Mouse (Mus musculus) intestine, embryonic 14.5 days (tissue): ENCODE data around the gene Kcnj11. TPM values are rescaled to one million over a fixed set of nuclear protein-coding genes. Genes with fewer than 3 reads are reported as not detected.

ENCODE experiments used
- ATAC-seq: fragments of 200-750 bp; cut with Nextera tagmentation; replicated peaks from 2 replicates; pipeline ENCODE4 v1.8.0; 2017; ENCODE audit warnings: low read depth, moderate number of reproducible peaks, moderate TSS enrichment, moderate library complexity; ENCODE audit not compliant: low FRiP score, low TSS enrichment
- DNase-seq: peaks from one replicate; pipeline ENCODE4 v3.0.0-alpha.2; 2018; ENCODE audit warnings: low spot score
- H3K27ac ChIP-seq: fragments of 300-500 bp; sonication (generic); 2 replicates; pipeline ENCODE4 v1.5.1; 2014; ENCODE audit warnings: low read depth, mild to moderate bottlenecking, control low read depth
- H3K27me3 ChIP-seq: fragments of 300-500 bp; sonication (generic); replicated peaks from 2 replicates; pipeline ENCODE4 v1.6.1; 2014; ENCODE audit warnings: low read length, control low read depth; ENCODE audit not compliant: control insufficient read depth, insufficient read depth
- H3K36me3 ChIP-seq: fragments of 300-500 bp; sonication (generic); 2 replicates; pipeline ENCODE4 v1.6.1; 2014; ENCODE audit warnings: low read length, control low read depth; ENCODE audit not compliant: control insufficient read depth, insufficient read depth
- H3K4me1 ChIP-seq: fragments of 300-500 bp; sonication (generic); replicated peaks from 2 replicates; pipeline ENCODE4 v1.6.1; 2014; ENCODE audit warnings: low read length, control low read depth, mixed read lengths; ENCODE audit not compliant: control insufficient read depth, insufficient read depth
- H3K4me2 ChIP-seq: fragments of 300-500 bp; sonication (generic); 2 replicates; pipeline ENCODE4 v1.6.1; 2014; ENCODE audit warnings: low read length
- H3K4me3 ChIP-seq: fragments of 300-500 bp; sonication (generic); 2 replicates; pipeline ENCODE4 v1.5.1; 2014; ENCODE audit warnings: low read depth, low read length, control low read depth, mixed read lengths
- H3K9ac ChIP-seq: fragments of 300-500 bp; sonication (generic); 2 replicates; pipeline ENCODE4 v1.6.1; 2014; ENCODE audit warnings: mild to moderate bottlenecking, low read length
- H3K9me3 ChIP-seq: fragments of 300-500 bp; sonication (generic); 2 replicates; pipeline ENCODE4 v1.6.1; 2016; ENCODE audit warnings: low read length, control low read depth; ENCODE audit not compliant: control insufficient read depth
- WGBS: fragments of 180-500 bp; shearing (Covaris S2); extraction: QIAGEN DNeasy Blood & Tissue Kit; methylation state at CpG from one replicate; pipeline ENCODE4 v1.1.7; 2014; 5-methylcytosine and 5-hydroxymethylcytosine counted together
- polyA plus RNA-seq: library from polyadenylated mRNA; unstranded; fragments of >200 nt; fragmentation: Nextera tagmentation; extraction: Ambion mirVana; gene quantifications from 2 replicates; pipeline ENCODE4 v1.2.1, GENCODE M21; 2014

Gene Kcnj11
- polyA plus RNA-seq, 1 experiment from 2014 or later, result 0.61 TPM

GRCm38 (mm10) chr7:46049981-46050380 lies 50.6 kb downstream of the Kcnj11 start:
- no peak for DNase-seq
- ATAC-seq, result no peak
- H3K27me3 ChIP-seq, result no peaks in the 10 kb centered on the region
- H3K4me3 ChIP-seq, result no peak overlapping the region
- H3K27ac ChIP-seq, result no peak overlapping the region
- no peaks in the 10 kb centered on the region for H3K9me3 ChIP-seq
- no peak overlapping the region for H3K4me2 ChIP-seq
- 91% methylated on average over 7 of the region's 7 CpGs for WGBS
- H3K36me3 ChIP-seq, result peaks cover 77% of the 10 kb centered on the region
- no peak overlapping the region for H3K9ac ChIP-seq
- no peaks in the 10 kb centered on the region for H3K4me1 ChIP-seq

DNA sequence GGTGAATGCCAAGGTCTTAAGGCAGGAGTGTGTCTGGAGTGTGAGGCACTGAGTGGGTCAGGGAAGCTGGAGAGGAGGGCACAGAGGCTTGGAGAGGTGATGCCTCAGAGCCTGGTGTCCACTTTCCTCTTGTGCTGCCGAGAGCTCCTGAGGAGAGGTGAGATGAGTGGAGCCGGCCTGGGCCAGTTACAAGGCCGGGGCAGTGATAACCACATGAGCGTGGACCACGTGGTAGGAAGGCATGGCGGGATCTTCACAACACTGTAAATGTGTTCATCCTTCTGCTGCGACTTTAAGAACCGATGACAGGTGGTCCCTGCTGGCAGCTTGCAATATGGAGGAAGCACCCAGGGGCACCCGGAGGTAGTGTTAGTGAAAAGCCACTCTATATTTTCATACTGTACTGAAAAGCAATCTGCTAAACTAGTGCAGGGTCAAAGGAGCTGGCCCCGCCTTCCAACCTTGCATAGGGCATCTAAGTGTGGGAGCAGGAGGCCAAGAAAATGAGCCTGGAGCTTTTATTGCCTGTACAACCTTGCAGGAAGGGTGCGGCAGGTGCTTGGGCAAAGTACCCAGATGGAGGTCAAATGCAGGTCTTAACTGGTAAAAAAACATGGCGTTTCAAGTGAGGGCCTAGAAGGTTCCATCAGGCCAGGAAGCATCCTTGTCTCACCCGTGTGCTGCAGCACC lies 52.5 kb downstream of the Kcnj11 start:
- Histone ChIP-seq H3K27me3 (no peaks in the 10 kb centered on the region), H3K9me3 (no peaks in the 10 kb centered on the region), H3K36me3 (peaks cover 76% of the 10 kb centered on the region), H3K9ac (no peak overlapping the region), H3K27ac (no peak overlapping the region), H3K4me3 (no peak overlapping the region), H3K4me1 (no peaks in the 10 kb centered on the region), H3K4me2 (no peak overlapping the region)
- peak; percentile 46 for ATAC-seq
- DNase-seq, result no peak
- 88% methylated on average over 13 of the region's 13 CpGs for WGBS

DNA sequence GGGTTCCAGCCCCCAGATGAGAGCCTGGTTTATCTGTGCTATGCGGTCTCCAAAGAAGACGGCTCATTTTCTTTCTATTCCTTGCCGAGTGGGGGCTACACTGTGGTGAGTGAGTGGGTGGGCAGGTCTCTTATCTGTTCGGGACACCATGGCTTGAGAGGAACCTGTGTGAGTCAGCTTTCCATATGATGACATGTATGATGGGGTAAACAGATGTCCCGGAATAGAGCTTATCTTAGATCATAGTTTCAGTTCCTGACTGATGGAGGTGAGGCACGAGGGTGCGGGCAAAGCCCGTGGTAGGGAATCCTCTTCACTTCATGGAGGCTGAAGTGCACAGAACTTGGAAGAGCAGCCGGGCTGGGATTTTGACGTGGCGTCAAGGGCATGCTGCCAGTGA lies 54.7 kb downstream of the Kcnj11 start:
- no peak for DNase-seq
- Histone ChIP-seq H3K36me3 (peaks cover 85% of the 10 kb centered on the region), H3K9ac (no peak overlapping the region), H3K4me1 (no peaks in the 10 kb centered on the region), H3K9me3 (no peaks in the 10 kb centered on the region), H3K4me3 (no peak overlapping the region), H3K4me2 (no peak overlapping the region), H3K27ac (no peak overlapping the region), H3K27me3 (no peaks in the 10 kb centered on the region)
- 95% methylated on average over 11 of the region's 11 CpGs for WGBS
- ATAC-seq, result no peak

DNA sequence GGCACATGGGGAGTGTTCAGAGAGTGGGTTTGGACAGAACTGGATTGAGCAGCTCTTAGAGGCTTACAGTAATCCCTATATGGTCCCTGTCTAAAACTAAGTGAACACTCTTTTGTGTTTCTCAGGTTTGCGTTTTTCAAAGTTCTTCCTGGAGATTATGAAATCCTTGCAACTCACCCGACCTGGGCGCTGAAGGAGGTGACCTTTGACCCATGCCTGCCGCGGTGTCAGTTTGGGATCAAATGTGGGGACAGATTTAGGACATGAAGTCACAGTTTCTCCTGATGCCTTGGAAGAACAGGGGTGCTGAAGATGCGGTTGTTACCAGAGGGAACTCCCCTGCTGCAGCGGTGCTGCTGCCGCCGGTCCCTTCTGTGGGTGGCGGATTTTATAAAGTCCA lies 56.5 kb downstream of the Kcnj11 start:
- WGBS, result 92% methylated on average over 10 of the region's 10 CpGs
- no peak overlapping the region for H3K9ac ChIP-seq
- ATAC-seq, result no peak
- H3K27ac ChIP-seq, result no peak overlapping the region
- no peak for DNase-seq
- no peaks in the 10 kb centered on the region for H3K9me3 ChIP-seq
- no peaks in the 10 kb centered on the region for H3K27me3 ChIP-seq
- no peaks in the 10 kb centered on the region for H3K4me1 ChIP-seq
- H3K36me3 ChIP-seq, result peaks cover 85% of the 10 kb centered on the region
- no peak overlapping the region for H3K4me2 ChIP-seq
- no peak overlapping the region for H3K4me3 ChIP-seq

Other genes with a start within 250 kb of the Kcnj11 start
- 120 and 124 TPM in 2 replicates for gene Kdelr1, start 228.0 kb downstream of the Kcnj11 start, polyA plus RNA-seq
- gene Grin2d, start 222.4 kb downstream of the Kcnj11 start, polyA plus RNA-seq, result 0.24 and 0.37 TPM in 2 replicates
- 0.99 and 1.0 TPM in 2 replicates for gene Syngr4, start 204.1 kb downstream of the Kcnj11 start, polyA plus RNA-seq
- gene Tmem143, start 203.8 kb downstream of the Kcnj11 start, polyA plus RNA-seq, result 3.9 and 4.3 TPM in 2 replicates
- 204 and 220 TPM in 2 replicates for gene Emp3, start 179.4 kb downstream of the Kcnj11 start, polyA plus RNA-seq
- 3.5 and 4.3 TPM in 2 replicates for gene Ccdc114, start 176.7 kb downstream of the Kcnj11 start, polyA plus RNA-seq
- 1.5 and 2.4 TPM in 2 replicates for gene Abcc6, start 70.5 kb downstream of the Kcnj11 start, polyA plus RNA-seq
- gene Nomo1, start 67.1 kb downstream of the Kcnj11 start, polyA plus RNA-seq, result 39.3 and 48.2 TPM in 2 replicates
- 2.4 and 7.6 TPM in 2 replicates for gene Abcc8, start 79.3 kb upstream of the Kcnj11 start, polyA plus RNA-seq
- gene Ush1c, start 137.7 kb upstream of the Kcnj11 start, polyA plus RNA-seq, result 36.6 and 36.8 TPM in 2 replicates
- 0.12 TPM in 1 of 2 replicates, not detected in the other for gene Otog, start 140.2 kb upstream of the Kcnj11 start, polyA plus RNA-seq